Mouse (Mus musculus) bone marrow macrophage, adult 2 months (primary cell): ENCODE results near the gene Mia3.

Experiments used
- CTCF ChIP-seq: IDR thresholded peaks from 2 replicates; pipeline ENCODE4 v1.5.1; 2012; ENCODE audit warnings: low read depth, mild to moderate bottlenecking, low read length, moderate library complexity
- POLR2A ChIP-seq: IDR thresholded peaks from 2 replicates; pipeline ENCODE4 v1.6.1; 2012; ENCODE audit warnings: mild to moderate bottlenecking, low read depth, low read length, borderline replicate concordance

- no peak for TF ChIP-seq POLR2A
- no peak for TF ChIP-seq CTCF
These were observed 44.9 kb downstream of the Mia3 start for GRCm38 (mm10) chr1:183324433-183324832.
